Mouse (Mus musculus) heart, postnatal 25 days (tissue): ENCODE results near the gene Cnksr1. TPM values are rescaled to one million over a fixed set of nuclear protein-coding genes. Genes with fewer than 3 reads are reported as not detected.
"Not testable (repeated sequence)": the region's sequence is repeated elsewhere in the genome, so short reads cannot be mapped to it uniquely, and the experiment has no call there.

Experiments used
- DNase-seq: peaks from one replicate; pipeline ENCODE4 v3.0.0; 2022; ENCODE audit warnings: low spot score
- intact Hi-C: fragments of 180-260 bp; cut with DNase I; formaldehyde crosslinking; loops from one replicate; pipeline ENCODE4 v1.15.1; 2025
- total RNA-seq, 2 experiments: library from RNA; stranded (reverse); gene quantifications; 2 replicates each; pipeline ENCODE4 v1.2.3; 2021

Cnksr1 gene
- total RNA-seq, result 1 to 10 TPM; 2.9 to 3.0 TPM

DNA sequence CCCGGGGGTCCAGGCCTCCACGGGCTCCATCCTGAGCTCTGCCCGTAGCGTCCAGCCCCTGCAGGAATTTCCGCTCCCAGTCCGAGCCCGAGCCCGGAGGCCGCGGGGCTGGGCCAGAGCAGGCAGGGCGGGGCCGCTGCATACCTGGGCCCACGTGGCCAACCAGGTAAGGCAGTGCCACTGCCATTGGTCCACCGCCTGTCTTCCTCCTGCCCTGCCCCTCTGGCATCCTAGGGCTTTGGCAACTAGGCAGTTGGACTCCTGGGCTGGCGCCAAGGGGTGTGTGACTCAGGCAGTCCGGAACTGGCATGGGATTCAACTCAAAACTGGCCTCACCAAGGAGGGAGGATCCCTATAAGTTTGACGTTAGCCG is at the start of gene Cnksr1:
TSS of gene Cnksr1 (minus strand) at position 121 of the 373 bp plus-strand sequence.
- intact Hi-C loops, result no loop called here
- peak; percentile 56 for DNase-seq

DNA sequence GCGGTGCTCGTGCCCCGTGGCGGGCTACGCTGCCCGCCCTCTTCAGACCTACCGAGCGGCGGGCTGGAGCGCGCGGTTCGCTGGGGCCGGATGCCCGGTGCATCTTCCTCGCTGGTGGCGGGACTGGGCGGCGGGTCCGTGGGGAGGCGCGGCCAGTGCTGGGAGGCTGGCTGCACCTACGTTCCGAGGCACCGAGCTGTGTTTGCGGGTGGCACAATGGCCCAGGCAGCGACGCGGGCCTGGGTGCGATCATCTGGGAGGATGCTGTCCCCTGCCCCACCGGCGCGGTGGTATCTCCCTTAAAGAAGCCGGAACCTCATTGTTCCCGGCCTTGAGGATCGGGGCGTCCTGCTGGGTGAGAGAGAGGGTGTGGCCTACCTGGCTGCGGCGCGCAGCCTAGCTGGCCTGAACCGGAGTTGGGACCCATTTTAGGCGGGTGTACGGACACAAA is 49.4 kb upstream of the Cnksr1 start, which contains the start of gene Pdik1l:
TSS of gene Pdik1l (minus strand) at position 321 of the 451 bp plus-strand sequence.
- DNase-seq, result peak; percentile 46
- intact Hi-C loops, result loop anchor here (2.0 kb wide), 2 partner anchors 37 to 101 kb away; partner anchors contain the start of gene Cep85

DNA sequence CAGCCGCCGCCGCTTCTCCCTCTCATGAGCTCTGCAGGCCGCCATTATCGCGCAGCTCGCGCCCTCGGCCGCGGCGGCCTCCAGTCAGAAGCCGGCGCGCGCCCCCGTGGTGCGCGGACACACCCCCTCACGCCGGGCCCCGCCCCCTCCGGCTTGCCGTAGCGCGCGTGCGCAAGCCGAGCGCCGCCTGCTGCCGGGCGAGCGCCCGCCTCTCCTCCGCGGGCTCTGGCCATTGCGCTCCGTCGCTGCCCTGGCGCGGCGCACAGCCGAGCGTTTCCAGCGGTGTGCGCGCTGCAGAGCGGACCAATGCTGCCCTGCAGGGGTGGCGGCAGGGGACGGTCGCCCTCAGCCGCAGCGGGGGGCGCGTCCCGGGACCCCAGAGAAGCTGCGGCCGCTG is 49.0 kb upstream of the Cnksr1 start:
- intact Hi-C loops, result loop anchor here (2.0 kb wide), 2 partner anchors 36 to 100 kb away; partner anchors contain the start of gene Cep85
- DNase-seq, result peak; percentile 91

DNA sequence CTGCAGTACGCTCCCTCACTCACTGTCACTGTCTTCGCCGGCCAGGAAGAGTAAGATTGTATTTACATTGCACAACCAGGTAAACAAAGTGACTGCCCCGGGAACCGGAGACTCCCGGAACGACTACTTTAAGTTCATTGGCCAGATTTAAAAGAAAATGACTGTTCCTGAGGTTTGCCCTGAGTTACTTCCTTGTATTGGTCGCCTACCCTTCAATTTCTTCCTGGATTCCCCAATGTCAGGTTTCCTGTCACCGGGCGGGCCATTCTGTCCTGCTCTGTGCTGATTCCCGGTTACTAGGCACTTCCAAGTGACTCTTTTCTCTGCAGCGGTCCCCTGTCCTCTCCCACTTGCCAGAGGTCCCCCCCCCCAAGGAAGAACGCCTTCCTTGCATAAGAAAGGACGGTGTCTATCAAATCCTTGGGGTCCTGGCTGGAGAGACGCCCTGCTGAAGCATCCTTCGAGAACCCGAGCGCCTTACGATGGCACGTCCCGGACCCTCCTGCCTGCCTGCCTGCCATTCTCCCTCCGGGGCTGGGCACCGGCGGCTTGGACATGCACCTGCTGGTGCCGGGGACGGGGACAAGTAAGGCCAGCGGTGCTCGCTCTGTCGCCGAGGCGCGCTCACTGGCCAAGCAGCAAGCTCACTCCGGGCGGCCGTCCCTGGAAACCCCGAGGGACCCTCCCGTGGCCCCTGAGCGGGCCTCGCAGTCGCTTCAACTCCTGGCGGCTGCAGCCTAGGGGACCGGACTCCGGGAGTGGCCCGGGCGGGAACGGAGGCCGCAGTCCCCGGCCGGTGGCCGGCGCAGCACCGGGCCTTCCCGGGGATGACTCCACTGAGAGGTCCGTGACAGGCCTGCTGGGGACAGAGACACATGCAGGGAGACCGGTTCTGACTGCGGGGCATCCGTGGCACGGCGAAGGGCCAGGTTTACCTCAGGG is 48.3 kb upstream of the Cnksr1 start:
- DNase-seq, result no peak
- intact Hi-C loops, result loop anchor here (2.0 kb wide), 2 partner anchors 36 to 100 kb away; partner anchors contain the start of gene Cep85

DNA sequence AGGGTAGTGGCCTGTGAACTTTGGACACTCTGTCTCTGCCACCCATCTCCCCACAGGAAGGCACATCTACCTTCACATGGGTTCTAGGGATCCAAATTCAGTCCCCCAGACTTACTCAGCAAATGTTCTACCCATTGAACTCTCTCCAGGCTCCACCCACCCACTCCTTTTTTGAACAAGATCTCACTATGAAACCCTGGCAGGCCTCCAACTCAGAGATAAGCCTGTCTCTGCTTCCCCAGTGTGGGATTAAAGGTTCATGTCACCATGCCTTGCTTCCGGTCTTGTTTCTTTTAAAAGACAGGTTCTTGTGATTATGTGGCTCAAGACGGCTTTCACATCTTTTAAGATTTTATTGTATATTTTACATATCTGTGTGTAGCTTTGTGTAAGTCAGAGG is 46.7 kb upstream of the Cnksr1 start:
- intact Hi-C loops, result no loop called here
- no peak for DNase-seq

DNA sequence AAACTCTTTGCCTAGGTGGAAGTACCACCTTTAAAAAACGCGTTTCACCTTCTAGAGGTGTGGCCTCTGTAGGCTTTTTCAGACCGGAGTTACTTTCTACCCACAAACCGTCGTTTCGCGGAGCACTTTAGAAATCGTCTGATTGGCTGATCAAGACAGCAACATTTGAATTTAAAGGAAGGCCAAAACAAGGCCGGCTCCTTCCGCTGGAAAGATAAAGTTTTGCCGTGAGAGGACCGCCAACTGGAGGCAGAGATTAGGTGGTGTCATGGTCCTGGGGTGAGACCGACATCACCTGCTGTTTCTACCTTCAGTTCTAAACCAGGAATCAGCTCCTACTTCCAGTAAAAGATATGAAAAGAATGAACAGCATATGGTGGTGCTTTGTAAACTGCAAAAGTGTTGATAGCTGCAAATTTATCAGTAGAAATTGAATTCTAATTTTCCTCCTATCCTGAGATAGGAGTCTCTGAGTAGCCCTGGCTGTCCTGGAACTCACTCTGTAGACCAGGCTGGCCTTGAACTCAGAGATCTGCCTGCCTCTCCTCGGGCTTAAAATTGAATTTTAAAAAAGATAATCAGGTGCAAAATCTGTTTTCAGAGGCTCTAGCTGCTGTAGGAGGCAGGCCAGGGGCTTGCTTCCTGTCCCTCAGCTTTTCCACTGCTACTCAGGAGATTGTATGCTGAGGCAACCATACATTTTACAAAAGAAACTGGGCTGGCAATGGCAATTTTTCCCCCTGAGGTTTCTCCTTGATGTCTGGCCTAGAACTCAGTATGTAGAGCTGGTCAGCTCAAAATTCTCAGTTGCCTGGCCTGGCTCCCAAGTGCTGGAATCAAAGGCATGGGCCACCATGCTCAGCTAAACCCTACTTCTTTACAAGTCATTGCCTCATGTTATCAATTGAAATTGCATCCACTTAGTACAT is 35.5 kb upstream of the Cnksr1 start:
- DNase-seq, result no peak
- intact Hi-C loops, result no loop called here

DNA sequence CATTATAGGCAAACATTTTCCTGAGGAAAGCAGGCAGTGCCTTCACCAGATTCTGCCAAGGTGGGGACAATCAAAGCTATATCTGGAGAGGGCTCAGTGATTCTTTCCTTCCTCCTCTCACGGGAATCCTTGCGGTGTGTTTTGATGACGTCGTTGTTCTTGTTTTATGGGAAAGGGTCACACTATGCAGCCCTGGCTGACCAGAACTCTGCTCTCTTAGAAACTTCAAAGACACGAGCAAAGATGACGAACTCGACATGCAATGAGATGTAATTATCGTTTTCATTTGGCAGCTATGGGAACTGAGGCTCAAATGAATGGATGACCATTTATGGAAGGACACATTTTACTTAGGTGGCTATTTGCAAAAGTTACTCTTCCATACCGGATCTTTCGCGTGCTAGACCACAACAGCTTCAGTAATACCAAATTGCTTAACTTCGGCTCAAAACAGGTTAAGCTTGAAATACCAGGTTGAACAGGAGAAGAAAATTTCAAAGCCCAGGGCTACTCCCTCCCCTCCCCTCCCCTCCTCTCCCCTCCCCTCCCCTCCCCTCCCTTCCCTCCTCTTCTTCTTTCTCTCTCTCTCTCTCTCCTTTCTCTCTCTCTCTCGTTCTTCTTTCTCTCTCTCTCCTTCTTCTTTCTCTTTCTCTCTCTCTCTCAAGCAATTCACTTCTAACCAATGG is 34.7 kb upstream of the Cnksr1 start:
- intact Hi-C loops, result no loop called here
- no peak for DNase-seq

DNA sequence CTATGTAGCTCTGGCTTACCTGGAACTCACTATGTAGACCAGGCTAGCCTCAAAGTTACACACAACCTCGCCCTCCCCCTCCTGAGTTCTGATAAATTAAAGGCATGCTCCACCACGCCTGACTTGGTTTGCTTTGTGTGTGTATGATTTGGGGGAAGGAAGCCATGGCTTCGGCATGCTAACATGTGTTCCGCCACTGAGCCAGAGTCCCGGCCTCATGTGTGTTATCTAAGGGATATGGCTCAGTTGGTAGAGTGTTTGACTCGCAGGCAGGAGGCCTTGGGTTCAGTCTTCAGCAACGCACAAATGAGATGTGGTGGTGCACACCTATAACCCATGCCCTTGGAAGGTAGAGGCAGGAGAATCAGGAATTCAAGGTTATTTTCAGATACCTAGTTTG is 33.8 kb upstream of the Cnksr1 start:
- DNase-seq, result no peak
- intact Hi-C loops, result no loop called here

DNA sequence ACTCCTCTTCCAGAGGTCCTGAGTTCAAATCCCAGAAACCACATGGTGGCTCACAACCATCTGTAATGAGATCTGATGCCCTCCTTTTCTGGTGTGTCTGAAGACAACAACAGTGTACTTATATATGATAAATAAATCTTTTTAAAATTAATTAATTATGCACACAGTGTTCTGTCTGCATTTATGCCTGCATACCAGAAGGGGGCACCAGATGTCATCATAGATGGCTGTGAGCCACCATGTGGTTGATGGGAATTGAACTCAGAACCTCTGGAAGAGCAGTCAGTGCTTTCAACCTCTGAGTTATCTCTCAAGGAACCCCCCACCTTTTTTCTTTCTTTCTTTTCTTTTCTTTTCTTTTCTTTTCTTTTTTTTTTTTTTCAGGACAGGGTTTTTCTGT is 31.4 kb upstream of the Cnksr1 start:
- intact Hi-C loops, result loop anchor here (2.0 to 5.0 kb wide), 2 partner anchors 21 to 82 kb away; partner anchors contain the start of gene Cep85
- DNase-seq, result not testable (repeated sequence)

DNA sequence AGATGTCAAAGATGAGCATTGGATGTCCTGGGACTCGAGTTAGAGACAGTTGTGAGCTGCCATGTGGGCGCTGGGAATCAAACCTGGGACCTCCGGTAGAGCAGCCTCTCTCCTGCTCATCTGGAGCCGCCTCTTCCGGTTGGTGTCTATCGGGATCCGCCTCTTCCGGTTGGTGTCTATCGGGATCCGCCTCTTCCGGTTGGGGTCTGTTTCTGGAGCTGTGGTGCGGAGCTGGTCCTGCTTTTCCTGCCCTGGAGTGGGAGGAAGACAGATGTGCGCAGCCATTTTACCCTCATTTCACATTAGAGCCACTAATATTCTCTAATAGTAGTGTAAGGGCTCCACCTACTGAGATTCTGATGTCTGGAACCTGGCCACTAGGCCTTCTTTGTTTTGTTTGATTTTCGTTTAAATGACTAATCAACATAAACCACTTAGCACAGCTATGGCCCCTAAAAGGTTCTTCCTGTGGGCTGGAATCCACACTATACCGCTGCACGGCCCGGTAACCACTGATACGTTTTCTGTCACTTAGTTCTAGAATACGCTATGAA is 30.0 kb upstream of the Cnksr1 start:
- no peak for DNase-seq
- intact Hi-C loops, result loop anchor here (2.0 to 5.0 kb wide), 2 partner anchors 19 to 81 kb away; partner anchors contain the start of gene Cep85

DNA sequence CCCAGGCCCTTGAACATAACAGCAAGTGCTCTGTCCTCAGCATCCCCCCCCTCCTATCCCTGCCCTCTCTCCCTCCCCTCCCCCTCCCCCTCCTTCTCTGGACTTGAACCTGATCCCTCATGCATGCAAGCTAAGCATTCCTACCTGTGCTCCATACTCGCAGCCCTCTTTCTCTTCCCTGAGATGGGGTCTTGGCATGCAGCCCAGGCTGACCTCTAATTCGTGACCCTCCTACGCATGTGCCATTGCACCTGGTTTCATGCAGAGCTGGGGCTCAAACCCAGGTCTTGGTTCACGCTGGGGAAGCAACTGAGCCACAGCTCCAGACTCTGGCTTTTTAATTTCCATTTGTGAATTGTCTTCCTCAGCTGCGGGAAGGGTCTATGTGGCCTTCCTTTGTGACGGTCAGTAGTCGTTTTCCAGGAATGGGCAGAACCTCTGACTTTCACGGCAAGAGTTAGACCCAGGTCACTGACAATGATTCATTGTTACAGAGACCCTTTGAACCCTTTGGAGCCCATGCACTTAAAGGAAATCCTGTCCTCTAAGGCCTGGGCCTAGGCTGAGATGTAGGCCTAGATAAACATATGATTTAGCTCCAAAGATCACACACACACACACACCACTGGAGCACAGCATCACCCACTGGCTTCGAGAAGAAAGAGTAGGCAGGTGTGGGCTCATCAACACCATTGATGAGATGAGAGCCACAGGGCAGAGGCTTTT is 27.8 kb upstream of the Cnksr1 start:
- DNase-seq, result no peak
- intact Hi-C loops, result loop anchor here (5.0 kb wide), 1 partner anchor 79 kb away; the partner anchor contains the start of gene Cep85

DNA sequence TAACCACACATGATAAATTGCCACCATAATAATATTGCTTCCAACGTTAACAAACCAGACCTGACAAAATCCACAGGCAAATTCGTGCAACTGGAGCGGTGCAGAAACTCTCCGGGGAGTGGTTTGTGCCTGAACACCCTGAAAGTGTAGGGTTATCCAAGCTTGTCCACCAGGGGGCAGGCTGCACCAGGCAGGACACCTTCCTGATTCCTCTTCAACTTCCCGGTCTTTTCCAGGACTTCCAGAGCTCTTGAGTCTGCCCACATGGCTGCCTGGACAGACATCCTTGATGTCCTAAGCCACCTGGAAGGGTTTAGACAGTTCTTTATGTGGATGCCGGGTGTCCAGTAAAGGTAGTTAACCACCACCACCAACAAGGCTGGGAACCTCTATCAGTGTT is 25.0 kb upstream of the Cnksr1 start:
- no peak for DNase-seq
- intact Hi-C loops, result loop anchor here (5.0 kb wide), 1 partner anchor 104 kb away; no protein-coding TSS in a partner anchor

DNA sequence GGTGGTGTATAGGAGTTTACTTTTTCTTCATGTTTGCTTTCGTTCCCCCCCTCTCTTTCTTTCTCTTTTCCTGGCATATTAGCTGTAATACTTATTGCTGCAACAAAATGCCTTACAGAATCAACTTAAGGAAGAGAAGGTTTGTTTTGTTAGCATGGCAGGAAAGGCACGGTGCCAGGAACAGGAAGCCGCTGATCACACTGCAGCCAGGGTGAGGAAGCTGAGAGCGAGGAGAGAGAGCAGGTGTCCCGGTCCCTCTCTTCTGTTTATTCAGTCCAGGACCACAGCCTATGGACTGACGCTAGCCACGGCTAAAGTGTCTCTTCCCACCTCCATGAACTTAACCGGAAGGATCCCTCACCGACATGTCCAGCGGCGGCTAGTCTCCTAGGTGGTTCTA is 20.2 kb upstream of the Cnksr1 start:
- intact Hi-C loops, result no loop called here
- no peak for DNase-seq

DNA sequence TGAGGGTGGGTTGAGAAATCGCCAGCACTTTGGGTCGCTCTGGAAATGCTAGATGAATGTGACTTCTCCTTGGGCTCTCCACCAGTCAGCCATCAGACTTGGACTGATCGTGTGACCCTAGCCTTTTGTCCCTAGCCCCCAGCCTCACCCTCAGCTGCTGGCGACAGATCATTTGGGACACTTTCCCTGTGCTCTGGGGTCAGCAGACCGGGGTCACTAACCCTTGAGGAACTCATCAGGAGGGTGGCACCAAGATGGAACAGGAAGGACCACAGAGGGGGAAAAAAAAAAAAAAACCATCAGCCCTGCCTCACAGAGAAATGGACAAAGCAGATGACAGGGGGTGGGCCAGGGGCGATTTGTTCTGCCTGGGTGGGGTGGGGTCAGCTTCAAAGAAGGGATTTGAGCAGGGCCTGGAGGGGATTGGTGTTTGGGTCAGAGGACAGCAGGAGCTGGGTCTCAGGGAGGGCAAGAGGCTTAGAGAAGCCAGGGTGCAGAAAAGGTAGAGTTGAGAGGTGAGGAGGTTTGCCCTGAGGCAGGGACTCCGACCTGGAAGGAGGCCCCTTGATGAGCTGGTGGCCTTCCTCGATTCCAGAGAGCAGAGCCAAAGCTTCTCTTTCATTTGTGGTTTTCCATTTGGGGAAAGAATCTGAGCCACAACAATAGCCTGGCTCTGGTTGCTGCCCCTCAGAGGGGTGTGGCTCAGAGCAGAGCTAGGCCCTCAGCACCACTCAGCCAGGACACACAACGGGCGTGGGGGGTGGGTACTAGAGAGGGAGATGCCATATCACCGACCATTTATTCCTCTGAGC is 19.2 kb upstream of the Cnksr1 start:
- DNase-seq, result no peak
- intact Hi-C loops, result no loop called here

DNA sequence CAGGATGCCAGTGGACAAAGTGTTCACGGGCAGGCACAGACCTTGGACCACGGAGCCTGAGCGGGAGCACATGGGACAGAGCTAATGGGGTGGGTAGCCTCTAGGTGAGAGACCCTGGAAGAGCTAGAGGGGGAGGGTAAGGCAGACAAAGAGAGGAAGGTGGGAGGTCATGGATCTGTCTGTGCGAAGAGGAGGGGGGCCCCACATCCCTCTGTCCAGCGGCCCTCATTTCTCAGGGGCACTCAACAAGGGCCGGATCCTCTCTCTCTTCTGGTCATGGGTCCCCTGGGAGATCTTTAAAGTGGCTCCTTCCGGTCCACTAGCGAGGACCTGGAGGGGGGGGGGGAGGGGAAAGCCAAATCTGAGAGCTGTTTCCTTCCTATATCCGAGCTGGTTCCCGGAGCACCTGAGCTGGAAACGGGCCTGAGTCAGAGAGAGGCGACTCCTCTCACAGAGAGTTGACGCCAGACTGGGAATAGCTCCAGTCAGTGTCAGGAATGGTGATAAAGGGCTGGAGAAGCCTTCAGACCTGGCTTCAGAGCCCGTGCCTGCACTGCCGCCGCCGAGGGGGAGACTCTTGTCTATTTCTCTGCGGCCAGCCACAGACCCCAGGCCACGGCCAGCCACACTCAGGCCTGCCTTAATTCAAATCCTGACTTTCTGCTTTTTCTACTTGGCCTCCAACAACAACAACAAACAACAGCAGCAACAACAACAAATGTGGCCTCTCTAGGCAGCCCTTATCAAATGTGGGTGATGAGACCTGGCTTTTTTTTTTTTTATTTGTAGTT is 18.4 kb upstream of the Cnksr1 start:
- intact Hi-C loops, result no loop called here
- no peak for DNase-seq

DNA sequence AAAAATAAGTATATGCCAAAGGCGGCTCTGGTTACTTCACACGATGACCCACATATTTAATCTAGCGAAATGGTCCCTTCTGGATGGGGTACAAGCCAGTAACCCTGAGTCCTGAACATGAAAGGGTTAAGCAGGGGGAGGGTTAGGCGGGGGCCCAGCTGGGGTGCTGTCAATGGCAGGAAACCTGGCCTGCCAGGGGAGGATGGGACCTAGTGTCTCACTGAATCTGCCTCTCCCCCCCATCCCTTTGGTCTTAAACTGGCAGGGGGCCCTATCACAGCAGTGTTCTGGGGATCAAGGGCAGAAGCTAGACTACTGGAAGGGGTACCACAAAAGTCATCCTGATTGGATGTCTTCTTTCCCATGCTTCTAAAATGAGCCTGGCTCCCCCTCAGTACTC is 17.7 kb upstream of the Cnksr1 start:
- no peak for DNase-seq
- intact Hi-C loops, result no loop called here

DNA sequence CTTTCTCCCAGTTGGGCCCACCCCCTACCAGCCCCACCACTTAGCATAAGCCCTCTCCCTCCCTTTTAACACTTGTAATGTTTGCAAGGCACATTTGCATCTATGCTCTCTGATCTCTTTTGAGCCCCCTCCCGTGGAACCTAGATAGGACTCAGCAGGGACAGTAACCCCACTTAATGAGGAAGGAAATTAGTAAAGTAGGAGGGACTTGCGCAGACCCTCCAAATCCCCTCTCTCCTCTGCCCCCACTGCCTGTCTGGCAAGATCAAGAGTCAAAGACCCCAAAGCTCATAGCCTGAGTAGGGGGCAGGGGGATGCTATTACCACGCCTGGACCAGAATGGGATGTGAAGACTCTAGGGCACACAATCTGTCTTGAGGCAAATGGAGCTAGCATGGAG is 16.6 kb upstream of the Cnksr1 start:
- intact Hi-C loops, result no loop called here

More for the DNA sequence above, 16.6 kb upstream of the Cnksr1 start:
- DNase-seq, result no peak
